ENCODE assay signal across 8 mouse cellular contexts in the genomic region with DNA sequence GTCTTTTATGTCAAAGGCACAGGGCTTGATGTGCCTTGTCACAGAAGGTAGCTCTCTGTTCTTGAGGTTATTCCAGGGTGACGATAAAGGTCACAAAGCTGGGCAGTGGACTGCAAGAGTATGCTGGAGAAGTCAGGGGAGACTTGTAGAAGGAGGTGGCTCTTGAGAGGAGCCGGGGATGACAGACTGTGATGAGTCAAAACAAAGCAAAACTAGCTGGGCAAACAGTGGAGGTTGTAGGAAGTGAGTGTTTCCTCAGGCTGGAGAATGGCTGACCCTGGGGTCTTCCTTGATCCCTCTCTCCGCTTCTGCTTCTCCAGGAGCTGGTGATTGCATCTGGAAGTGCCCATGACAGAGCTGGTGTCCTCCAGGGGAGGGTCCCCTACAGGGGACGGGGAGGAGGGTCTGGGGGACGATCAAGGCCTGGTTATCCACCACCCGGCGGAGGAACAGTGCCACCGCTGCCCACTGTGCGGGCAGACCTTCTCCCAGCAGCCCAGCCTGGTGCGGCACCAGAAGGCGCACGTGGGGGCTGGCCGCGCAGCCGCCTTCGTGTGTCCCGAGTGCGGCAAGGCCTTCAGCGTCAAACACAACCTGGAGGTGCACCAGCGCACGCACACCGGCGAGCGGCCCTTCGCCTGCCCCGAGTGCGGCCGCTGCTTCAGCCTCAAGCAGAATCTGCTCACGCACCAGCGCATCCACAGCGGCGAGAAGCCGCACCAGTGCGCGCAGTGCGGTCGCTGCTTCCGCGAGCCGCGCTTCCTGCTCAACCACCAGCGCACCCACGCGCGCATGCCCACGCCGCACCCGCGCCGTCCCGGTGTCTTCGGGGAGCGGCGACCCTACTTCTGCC. TPM values are rescaled to one million over a fixed set of nuclear protein-coding genes. Genes with fewer than 3 reads are reported as not detected.
A peak's percentile ranks its signal among the peaks of the same experiment; 100 is the strongest.
DNase-seq lines count a peak whose midpoint lies in the region; ATAC-seq and TF ChIP-seq lines count a peak whose summit lies in the region.

No protein-coding gene starts in this region.

- H3K27me3 ChIP-seq in embryonic facial prominence, embryonic 10.5 days (replicated peaks; ENCODE audit: low read depth, poor library complexity, severe bottlenecking), result peaks cover 76% of the 10 kb centered on the region
- peaks cover 15% of the 10 kb centered on the region for H3K27me3 ChIP-seq in hindbrain, embryonic 15.5 days
- peaks cover 67% of the 10 kb centered on the region for H3K27me3 ChIP-seq in limb, embryonic 10.5 days (ENCODE audit: low read depth, poor library complexity, severe bottlenecking)

- peak overlapping the region; percentile 54 to 63 for H3K4me3 ChIP-seq in ES-E14 (ENCODE audit: insufficient read depth in 1 of 2, low read depth in 1 of 2, low read length in 2 of 2, poor library complexity in 1 of 2, severe bottlenecking in 1 of 2)
- peak overlapping the region; percentile 63 for H3K4me3 ChIP-seq in embryonic facial prominence, embryonic 10.5 days
- H3K4me3 ChIP-seq in hindbrain, embryonic 15.5 days, result peak overlapping the region; percentile 53
- peak overlapping the region; percentile 52 for H3K4me3 ChIP-seq in limb, embryonic 10.5 days

- ATAC-seq in hindbrain, embryonic 15.5 days (ENCODE audit: low FRiP score, low read depth), result peak; percentile 70

- peak overlapping the region; percentile 32 for H3K9ac ChIP-seq in ES-E14 (ENCODE audit: insufficient read depth, low read depth, low read length, poor library complexity, severe bottlenecking)
- H3K9ac ChIP-seq in hindbrain, embryonic 15.5 days, result peak overlapping the region; percentile 61

- H3K27ac ChIP-seq in ES-E14 (ENCODE audit: insufficient read depth, low read depth, low read length, poor library complexity, severe bottlenecking), result no peak overlapping the region
- H3K27ac ChIP-seq in embryonic facial prominence, embryonic 10.5 days (replicated peaks), result peak overlapping the region; percentile 54; the same call in 1 of the 2 replicates
- H3K27ac ChIP-seq in hindbrain, embryonic 15.5 days (replicated peaks), result peak overlapping the region; percentile 77
- peak overlapping the region; percentile 75 for H3K27ac ChIP-seq in limb, embryonic 10.5 days

- WGBS in embryonic facial prominence, embryonic 10.5 days, result 5% methylated on average over 54 of the region's 54 CpGs
- 11% methylated on average over 54 of the region's 54 CpGs for WGBS in hindbrain, embryonic 15.5 days
- WGBS in limb, embryonic 10.5 days, result 11% methylated on average over 54 of the region's 54 CpGs

- peak; percentile 36 for DNase-seq in adrenal gland, adult 2 months
- no peak for DNase-seq in adrenal gland, postnatal 25 days
- no peak for DNase-seq in ES-E14 (ENCODE audit: low read depth, low spot score)
- peak; percentile 59 for DNase-seq in embryonic facial prominence, embryonic 10.5 days (ENCODE audit: low spot score)
- peak; percentile 56 for DNase-seq in limb, embryonic 10.5 days (ENCODE audit: low spot score)
- peak; percentile 55 for DNase-seq in neural tube, embryonic 10.5 days (ENCODE audit: extremely low spot score, low spot score)
- peak; percentile 66 for DNase-seq in thymus, postnatal 14 days

- H3K9me3 ChIP-seq in ES-E14 (ENCODE audit: control insufficient read depth, insufficient read depth, low read depth, low read length), result no peaks in the 10 kb centered on the region
- no peaks in the 10 kb centered on the region for H3K9me3 ChIP-seq in embryonic facial prominence, embryonic 10.5 days
- H3K9me3 ChIP-seq in hindbrain, embryonic 15.5 days, result no peaks in the 10 kb centered on the region
- H3K9me3 ChIP-seq in limb, embryonic 10.5 days (replicated peaks), result no peaks in the 10 kb centered on the region

- H3K4me2 ChIP-seq in hindbrain, embryonic 15.5 days, result peak overlapping the region; percentile 94

- in situ Hi-C loops in ES-E14 (cut with MboI; ENCODE audit: low sequenced_read_pairs in 2 of 2, unreplicated experiment in 2 of 2), result no loop called here

- H3K36me3 ChIP-seq in ES-E14 (ENCODE audit: control insufficient read depth, insufficient read depth, low read length, poor library complexity, severe bottlenecking), result no peaks in the 10 kb centered on the region
- no peaks in the 10 kb centered on the region for H3K36me3 ChIP-seq in embryonic facial prominence, embryonic 10.5 days (replicated peaks)
- H3K36me3 ChIP-seq in hindbrain, embryonic 15.5 days, result no peaks in the 10 kb centered on the region
- H3K36me3 ChIP-seq in limb, embryonic 10.5 days, result no peaks in the 10 kb centered on the region; the same call in 1 of the 2 replicates

- peaks cover 0 to 5% of the 10 kb centered on the region in 2 experiments; a peak in 1 of 4 replicates for H3K4me1 ChIP-seq in ES-E14 (ENCODE audit: control insufficient read depth in 2 of 2, insufficient read depth in 2 of 2, low read length in 2 of 2, poor library complexity in 1 of 2)
- H3K4me1 ChIP-seq in embryonic facial prominence, embryonic 10.5 days, result peaks cover 32% of the 10 kb centered on the region
- peaks cover 42% of the 10 kb centered on the region for H3K4me1 ChIP-seq in hindbrain, embryonic 15.5 days (replicated peaks)
- H3K4me1 ChIP-seq in limb, embryonic 10.5 days, result peaks cover 35% of the 10 kb centered on the region

TF ChIP-seq in ES-E14, 5 proteins besides CTCF, POLR2A, EP300 and RAD21:
- TF ChIP-seq HCFC1 (IDR thresholded peaks at IDR 0.05; ENCODE audit: borderline replicate concordance, insufficient read depth, low read length), result no peak
- no peak for TF ChIP-seq CHD2 (IDR thresholded peaks at IDR 0.05; ENCODE audit: low read depth, low read length)
- TF ChIP-seq ZNF384 (IDR thresholded peaks at IDR 0.05; ENCODE audit: low read depth, low read length), result no peak

RNA-seq across cellular contexts. Expression of gene AI854703, which starts 2.5 kb away (rescaled TPM):
- 1 to 10 TPM; 1.9 to 2.0 TPM for total RNA-seq in adrenal gland, adult 2 months (2021)
- 6.0 and 7.6 TPM in 2 replicates for polyA plus RNA-seq in adrenal gland, adult 2 months (2012; rRNA removed)
- total RNA-seq in adrenal gland, postnatal 25 days (2021), result 1.7 and 3.4 TPM in 2 replicates
- 0.67 and 0.90 TPM in 2 replicates for total RNA-seq in ES-E14 (2012; rRNA removed)
- 1.1 TPM in 2 replicates for polyA plus RNA-seq in embryonic facial prominence, embryonic 10.5 days (2016; fragmentation: Nextera tagmentation; extraction: Ambion mirVana)
- polyA plus RNA-seq in hindbrain, embryonic 15.5 days (2015; fragmentation: Nextera tagmentation; extraction: Ambion mirVana), result 26.4 and 27.1 TPM in 2 replicates
- 1.1 and 1.3 TPM in 2 replicates for polyA plus RNA-seq in limb, embryonic 10.5 days (2016; fragmentation: Nextera tagmentation; extraction: Ambion mirVana)

RNA-seq across cellular contexts. Expression of gene Gimap8, which starts 18.0 kb away (rescaled TPM):
- 10 to 100 TPM in 1 of 2 experiments, 1 to 10 TPM in 1; 7.8 to 12.6 TPM for total RNA-seq in adrenal gland, adult 2 months (2021)
- 1.2 and 1.5 TPM in 2 replicates for polyA plus RNA-seq in adrenal gland, adult 2 months (2012; rRNA removed)
- 9.9 and 13.7 TPM in 2 replicates for total RNA-seq in adrenal gland, postnatal 25 days (2021)
- total RNA-seq in ES-E14 (2012; rRNA removed), result 0.11 and 0.22 TPM in 2 replicates
- polyA plus RNA-seq in embryonic facial prominence, embryonic 10.5 days (2016; fragmentation: Nextera tagmentation; extraction: Ambion mirVana), result 0.48 and 0.51 TPM in 2 replicates
- polyA plus RNA-seq in hindbrain, embryonic 15.5 days (2015; fragmentation: Nextera tagmentation; extraction: Ambion mirVana), result 0.56 TPM in 2 replicates
- 0.35 TPM in 2 replicates for polyA plus RNA-seq in limb, embryonic 10.5 days (2016; fragmentation: Nextera tagmentation; extraction: Ambion mirVana)

RNA-seq across cellular contexts. Expression of gene Zfp775, which starts 27.2 kb away (rescaled TPM):
- total RNA-seq in adrenal gland, adult 2 months (2021), result 1 to 10 TPM; 7.4 to 8.7 TPM
- polyA plus RNA-seq in adrenal gland, adult 2 months (2012; rRNA removed), result 14.8 and 16.8 TPM in 2 replicates
- 8.2 and 15.4 TPM in 2 replicates for total RNA-seq in adrenal gland, postnatal 25 days (2021)
- 3.5 and 3.8 TPM in 2 replicates for total RNA-seq in ES-E14 (2012; rRNA removed)
- 10.1 and 10.8 TPM in 2 replicates for polyA plus RNA-seq in embryonic facial prominence, embryonic 10.5 days (2016; fragmentation: Nextera tagmentation; extraction: Ambion mirVana)
- polyA plus RNA-seq in hindbrain, embryonic 15.5 days (2015; fragmentation: Nextera tagmentation; extraction: Ambion mirVana), result 13.5 and 14.5 TPM in 2 replicates
- polyA plus RNA-seq in limb, embryonic 10.5 days (2016; fragmentation: Nextera tagmentation; extraction: Ambion mirVana), result 7.7 and 10.6 TPM in 2 replicates

RNA-seq across cellular contexts. Expression of gene Gm44965, which starts 35.3 kb away (rescaled TPM):
- total RNA-seq in adrenal gland, adult 2 months (2021), result not detected
- not detected in 2 replicates for polyA plus RNA-seq in adrenal gland, adult 2 months (2012; rRNA removed)
- not detected in 2 replicates for total RNA-seq in adrenal gland, postnatal 25 days (2021)
- not detected in 2 replicates for total RNA-seq in ES-E14 (2012; rRNA removed)
- polyA plus RNA-seq in embryonic facial prominence, embryonic 10.5 days (2016; fragmentation: Nextera tagmentation; extraction: Ambion mirVana), result 0.91 TPM in 1 of 2 replicates, not detected in the other
- 1.0 TPM in 1 of 2 replicates, not detected in the other for polyA plus RNA-seq in hindbrain, embryonic 15.5 days (2015; fragmentation: Nextera tagmentation; extraction: Ambion mirVana)
- not detected in 2 replicates for polyA plus RNA-seq in limb, embryonic 10.5 days (2016; fragmentation: Nextera tagmentation; extraction: Ambion mirVana)

RNA-seq across cellular contexts. Expression of gene Repin1, which starts 35.4 kb away (rescaled TPM):
- total RNA-seq in adrenal gland, adult 2 months (2021), result 10 to 100 TPM; 55.6 to 67.5 TPM
- 127 and 152 TPM in 2 replicates for polyA plus RNA-seq in adrenal gland, adult 2 months (2012; rRNA removed)
- total RNA-seq in adrenal gland, postnatal 25 days (2021), result 66.1 and 67.8 TPM in 2 replicates
- 17.4 and 22.8 TPM in 2 replicates for total RNA-seq in ES-E14 (2012; rRNA removed)
- polyA plus RNA-seq in embryonic facial prominence, embryonic 10.5 days (2016; fragmentation: Nextera tagmentation; extraction: Ambion mirVana), result 50.7 and 56.2 TPM in 2 replicates
- 44.3 and 46.1 TPM in 2 replicates for polyA plus RNA-seq in hindbrain, embryonic 15.5 days (2015; fragmentation: Nextera tagmentation; extraction: Ambion mirVana)
- polyA plus RNA-seq in limb, embryonic 10.5 days (2016; fragmentation: Nextera tagmentation; extraction: Ambion mirVana), result 53.1 and 57.3 TPM in 2 replicates

Comparison
In these comparisons a context has a peak if more than half of its experiments do, and no peak if none do; other contexts are left out.
1. DNase-seq: peak in adrenal gland, adult 2 months (single experiment), embryonic facial prominence, embryonic 10.5 days (single experiment), limb, embryonic 10.5 days (single experiment), neural tube, embryonic 10.5 days (single experiment) and thymus, postnatal 14 days (single experiment); none in adrenal gland, postnatal 25 days (single experiment) and ES-E14 (single experiment).
2. Peak in every context shown above with its lines, with median percentiles within 50 percentile points of each other: H3K4me3 ChIP-seq.